Mouse (Mus musculus) embryonic facial prominence, embryonic 11.5 days (tissue): ENCODE data around the gene Kdm4a. TPM values are rescaled to one million over a fixed set of nuclear protein-coding genes. Genes with fewer than 3 reads are reported as not detected.

Experiments used
- ATAC-seq: fragments of 200-750 bp; cut with Nextera tagmentation; replicated peaks from 2 replicates; pipeline ENCODE4 v1.8.0; 2017; ENCODE audit warnings: low read depth; ENCODE audit not compliant: insufficient number of reproducible peaks, low FRiP score, low TSS enrichment
- DNase-seq: peaks from one replicate; pipeline ENCODE4 v3.0.0-alpha.2; 2015; ENCODE audit warnings: low spot score
- H3K27ac ChIP-seq: fragments of 300-500 bp; sonication (generic); replicated peaks from 2 replicates; pipeline ENCODE4 v1.5.1; 2014; ENCODE audit warnings: mild to moderate bottlenecking, low read depth, low read length, control low read depth
- H3K27me3 ChIP-seq: fragments of 300-500 bp; sonication (generic); 2 replicates; pipeline ENCODE4 v1.6.1; 2014; ENCODE audit warnings: mild to moderate bottlenecking, low read length, moderate library complexity, mixed read lengths; ENCODE audit not compliant: control insufficient read depth, insufficient read depth
- H3K36me3 ChIP-seq: fragments of 300-500 bp; sonication (generic); replicated peaks from 2 replicates; pipeline ENCODE4 v1.6.1; 2014; ENCODE audit warnings: low read depth, mild to moderate bottlenecking, low read length, moderate library complexity, mixed read lengths; ENCODE audit not compliant: control insufficient read depth, insufficient read depth
- H3K4me1 ChIP-seq: fragments of 300-500 bp; sonication (generic); 2 replicates; pipeline ENCODE4 v1.6.1; 2014; ENCODE audit warnings: low read length, mixed read lengths; ENCODE audit not compliant: control insufficient read depth, insufficient read depth
- H3K4me2 ChIP-seq: fragments of 300-500 bp; sonication (generic); 2 replicates; pipeline ENCODE4 v1.6.1; 2014; ENCODE audit warnings: low read depth, mild to moderate bottlenecking, control low read depth, low read length, moderate library complexity
- H3K4me3 ChIP-seq: fragments of 300-500 bp; sonication (generic); 2 replicates; pipeline ENCODE4 v1.5.1; 2014; ENCODE audit warnings: low read depth, low read length, control low read depth
- H3K9ac ChIP-seq: fragments of 300-500 bp; sonication (generic); replicated peaks from 2 replicates; pipeline ENCODE4 v1.6.1; 2014; ENCODE audit warnings: mild to moderate bottlenecking, control low read depth, low read length
- H3K9me3 ChIP-seq: fragments of 300-500 bp; sonication (generic); replicated peaks from 2 replicates; pipeline ENCODE4 v1.6.1; 2016; ENCODE audit warnings: mild to moderate bottlenecking, low read length, inconsistent platforms, mixed read lengths; ENCODE audit not compliant: control insufficient read depth
- WGBS: fragments of 180-500 bp; shearing (Covaris S2); extraction: QIAGEN DNeasy Blood & Tissue Kit; methylation state at CpG from one replicate; pipeline ENCODE4 v1.1.7; 2014; 5-methylcytosine and 5-hydroxymethylcytosine counted together
- polyA plus RNA-seq: library from polyadenylated mRNA; unstranded; fragments of >200 nt; fragmentation: Nextera tagmentation; extraction: Ambion mirVana; gene quantifications from 2 replicates; pipeline ENCODE4 v1.2.1, GENCODE M21; 2014

Kdm4a gene
- polyA plus RNA-seq, 1 experiment from 2014 or later: 53.2 TPM

- ATAC-seq (no peak), DNase-seq (no peak)
- H3K4me2 ChIP-seq: peak overlapping the region; percentile 66
- H3K27ac ChIP-seq: peak overlapping the region; percentile 90
- H3K36me3 ChIP-seq: peaks cover 15% of the 10 kb centered on the region
- H3K9me3 ChIP-seq: no peaks in the 10 kb centered on the region
- peak overlapping the region; percentile 76 for H3K4me3 ChIP-seq
- WGBS: 16% methylated on average over 17 of the region's 17 CpGs
- peak overlapping the region; percentile 75 for H3K9ac ChIP-seq
- H3K27me3 ChIP-seq: no peaks in the 10 kb centered on the region
- peaks cover 3% of the 10 kb centered on the region; the same call in 1 of the 2 replicates for H3K4me1 ChIP-seq
Measured at GRCm38 (mm10) chr4:118180301-118181080, 648 bp upstream of the Kdm4a start.

DNA sequence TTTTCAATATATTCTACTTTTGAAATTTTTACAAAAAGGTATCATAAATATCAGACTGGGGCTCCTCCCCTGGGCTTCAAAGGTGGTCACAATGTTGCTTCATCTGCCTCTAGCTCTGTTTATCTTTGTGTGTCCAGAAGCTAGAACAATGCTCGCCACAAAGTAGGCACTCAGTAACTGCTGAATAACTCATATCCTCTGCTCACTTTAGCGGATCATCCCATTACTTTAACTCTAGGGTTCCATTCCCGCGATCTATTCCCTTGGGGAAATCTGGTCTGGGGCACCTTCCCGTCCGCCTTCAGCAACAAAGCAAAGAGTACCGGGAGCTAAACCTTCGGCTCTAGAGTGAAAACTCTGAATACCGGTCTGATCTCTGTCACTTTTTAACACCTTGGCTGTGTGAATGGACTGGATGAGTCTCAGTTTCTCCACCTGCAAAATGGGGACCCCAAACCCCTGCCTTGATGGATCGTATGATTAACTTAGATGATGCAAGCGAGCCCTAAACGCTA is 834 bp downstream of the Kdm4a start:
- WGBS: 2% methylated on average over 12 of the region's 12 CpGs
- Histone ChIP-seq H3K27ac (peak overlapping the region; percentile 90; the same call in 1 of the 2 replicates), H3K4me1 (peaks cover 3% of the 10 kb centered on the region; the same call in 1 of the 2 replicates), H3K9me3 (no peaks in the 10 kb centered on the region), H3K36me3 (peaks cover 24% of the 10 kb centered on the region), H3K27me3 (no peaks in the 10 kb centered on the region), H3K4me2 (peak overlapping the region; percentile 40), H3K9ac (peak overlapping the region; percentile 75), H3K4me3 (peak overlapping the region; percentile 76)
- ATAC-seq: no peak
- no peak for DNase-seq

GRCm38 (mm10) chr4:118172461-118172860 is 7.4 kb downstream of the Kdm4a start:
- Histone ChIP-seq H3K4me1 (no peaks in the 10 kb centered on the region), H3K9me3 (no peaks in the 10 kb centered on the region), H3K36me3 (peaks cover 42% of the 10 kb centered on the region), H3K27ac (no peak overlapping the region), H3K4me2 (no peak overlapping the region), H3K27me3 (no peaks in the 10 kb centered on the region), H3K4me3 (no peak overlapping the region), H3K9ac (no peak overlapping the region)
- WGBS: 93% methylated on average over 12 of the region's 12 CpGs
- no peak for ATAC-seq
- no peak for DNase-seq

DNA sequence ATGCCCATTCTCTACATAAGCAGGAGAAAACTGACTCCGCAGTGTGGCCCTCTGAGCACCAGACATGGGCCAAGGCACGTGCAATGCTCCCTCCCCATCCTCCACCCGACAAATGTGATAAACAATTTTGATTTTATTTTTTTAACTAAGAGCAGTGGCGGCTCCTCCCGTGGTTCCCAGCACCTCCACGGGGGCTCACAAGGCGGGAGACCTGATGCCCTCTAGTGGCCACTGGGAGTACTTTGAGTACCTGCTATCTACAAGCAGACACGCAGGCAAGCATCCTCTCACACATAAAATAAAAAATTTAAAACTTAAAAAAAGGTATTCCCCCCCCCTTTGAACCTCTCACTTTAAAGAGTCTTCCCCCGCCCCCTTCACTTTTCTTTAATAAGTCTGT is 8.8 kb downstream of the Kdm4a start:
- Histone ChIP-seq H3K4me3 (no peak overlapping the region), H3K4me1 (no peaks in the 10 kb centered on the region), H3K9me3 (no peaks in the 10 kb centered on the region), H3K27me3 (no peaks in the 10 kb centered on the region), H3K4me2 (no peak overlapping the region), H3K27ac (no peak overlapping the region), H3K36me3 (peaks cover 36% of the 10 kb centered on the region), H3K9ac (no peak overlapping the region)
- DNase-seq (peak; percentile 48), ATAC-seq (no peak)
- WGBS: 82% methylated on average over 9 of the region's 9 CpGs

DNA sequence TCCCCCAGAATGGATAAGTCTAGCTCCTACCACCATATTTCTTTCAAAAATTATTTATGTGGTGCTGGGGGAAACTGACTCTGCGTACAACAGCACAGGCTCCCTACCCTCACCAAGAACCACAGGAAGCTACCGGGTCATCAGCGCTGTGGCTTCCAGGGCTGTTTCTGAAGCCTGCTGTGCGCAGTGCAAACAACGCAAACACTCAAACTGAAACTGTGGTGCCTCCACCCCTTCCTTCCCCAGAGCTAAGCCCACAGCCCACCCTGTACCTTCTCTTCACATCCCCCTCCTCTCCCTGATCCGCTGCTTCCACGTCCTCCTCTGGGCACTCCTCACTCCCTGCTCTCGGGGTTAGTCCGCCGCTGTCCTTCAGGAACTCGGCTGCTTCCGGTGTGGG is 17.7 kb downstream of the Kdm4a start:
- no peak overlapping the region for H3K9ac ChIP-seq
- DNase-seq: no peak
- H3K27me3 ChIP-seq: no peaks in the 10 kb centered on the region
- no peaks in the 10 kb centered on the region for H3K4me1 ChIP-seq
- no peak overlapping the region for H3K27ac ChIP-seq
- WGBS: 91% methylated on average over 12 of the region's 12 CpGs
- no peak overlapping the region for H3K4me3 ChIP-seq
- H3K9me3 ChIP-seq: no peaks in the 10 kb centered on the region
- H3K36me3 ChIP-seq: peaks cover 55% of the 10 kb centered on the region
- ATAC-seq: no peak
- H3K4me2 ChIP-seq: no peak overlapping the region

DNA sequence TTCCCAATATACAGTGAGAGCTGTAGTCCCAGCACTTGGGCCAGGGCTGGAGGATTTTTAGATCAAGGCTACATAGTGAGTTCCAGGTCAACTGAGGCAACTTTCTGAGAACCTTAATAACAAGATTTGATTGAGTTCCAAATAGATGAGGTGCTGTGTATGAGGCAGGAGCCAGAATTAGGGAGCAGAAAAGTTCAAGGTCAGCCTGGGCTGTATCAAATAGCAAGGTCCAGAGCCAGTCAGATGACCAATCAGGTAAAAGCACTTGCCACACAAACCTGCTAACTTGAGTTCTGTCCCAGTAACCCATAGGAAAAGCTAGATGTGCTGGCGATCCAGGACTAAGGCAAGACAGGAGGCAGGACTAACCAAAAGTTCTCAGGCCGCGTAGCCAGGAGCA is 22.2 kb downstream of the Kdm4a start:
- ATAC-seq: no peak
- H3K9me3 ChIP-seq: no peaks in the 10 kb centered on the region
- WGBS: 95% methylated on average over 3 of the region's 3 CpGs

GRCm38 (mm10) chr4:118156559-118156958 is 23.3 kb downstream of the Kdm4a start:
- Histone ChIP-seq H3K4me2 (no peak overlapping the region), H3K4me3 (no peak overlapping the region), H3K9me3 (no peaks in the 10 kb centered on the region), H3K36me3 (peaks cover 47% of the 10 kb centered on the region), H3K27ac (no peak overlapping the region), H3K4me1 (no peaks in the 10 kb centered on the region), H3K27me3 (no peaks in the 10 kb centered on the region), H3K9ac (no peak overlapping the region)
- DNase-seq (no peak), ATAC-seq (no peak)
- 89% methylated on average over 15 of the region's 15 CpGs for WGBS

More for the DNA sequence above, 22.2 kb downstream of the Kdm4a start:
- H3K4me2 ChIP-seq: no peak overlapping the region
- H3K4me3 ChIP-seq: no peak overlapping the region
- no peak overlapping the region for H3K27ac ChIP-seq
- H3K27me3 ChIP-seq: no peaks in the 10 kb centered on the region
- H3K4me1 ChIP-seq: no peaks in the 10 kb centered on the region
- no peak for DNase-seq
- H3K9ac ChIP-seq: no peak overlapping the region
- peaks cover 41% of the 10 kb centered on the region for H3K36me3 ChIP-seq

GRCm38 (mm10) chr4:118154889-118155288 is 25.0 kb downstream of the Kdm4a start:
- WGBS: 93% methylated on average over 5 of the region's 5 CpGs
- no peak overlapping the region for H3K9ac ChIP-seq
- no peaks in the 10 kb centered on the region for H3K9me3 ChIP-seq
- ATAC-seq (no peak), DNase-seq (no peak)
- H3K27me3 ChIP-seq: no peaks in the 10 kb centered on the region
- H3K36me3 ChIP-seq: peaks cover 42% of the 10 kb centered on the region
- no peak overlapping the region for H3K27ac ChIP-seq
- no peak overlapping the region for H3K4me3 ChIP-seq
- no peak overlapping the region for H3K4me2 ChIP-seq
- H3K4me1 ChIP-seq: no peaks in the 10 kb centered on the region
